In the genomic region with DNA sequence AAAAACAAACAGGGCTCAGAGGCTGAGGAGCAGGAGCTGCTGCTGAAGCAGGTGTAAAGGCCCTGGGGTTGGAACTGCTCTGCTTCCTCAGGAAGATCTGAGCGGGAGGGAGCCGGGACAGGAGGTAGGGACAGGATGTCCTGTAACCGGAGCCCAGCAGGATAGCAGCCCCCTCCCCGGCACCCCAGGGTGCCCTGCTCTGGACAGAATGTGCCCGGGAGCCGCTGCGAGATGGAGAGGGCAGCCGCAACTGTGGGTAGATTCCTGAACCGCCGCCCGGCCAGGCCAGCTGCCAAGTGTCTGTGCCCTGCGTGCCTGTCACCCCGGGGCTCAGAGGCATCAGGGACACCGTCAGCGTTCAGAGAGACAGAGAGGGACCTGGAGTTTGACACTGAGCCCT, we compare ENCODE assay signal across 9 mouse cellular contexts. TPM values are rescaled to one million over a fixed set of nuclear protein-coding genes. Genes with fewer than 3 reads are reported as not detected.
DNase-seq lines count a peak whose midpoint lies in the region; ATAC-seq and TF ChIP-seq lines count a peak whose summit lies in the region.
"Had no signal": no experiment of that assay in that cellular context is flagged by ENCODE, and none has a peak within 500 bp of the region (broad histone marks: within the 10 kb centered on the region; RNA-seq: fewer than 3 reads in every experiment).

No protein-coding gene starts in this region.

- peaks cover 22% of the 10 kb centered on the region for H3K36me3 ChIP-seq in midbrain, embryonic 10.5 days
- H3K36me3 ChIP-seq in midbrain, postnatal 0 days (ENCODE audit: insufficient read depth, low read length): peaks cover 6% of the 10 kb centered on the region; the same call in 1 of the 2 replicates
- peaks cover 13% of the 10 kb centered on the region; the same call in 1 of the 2 replicates for H3K36me3 ChIP-seq in heart, embryonic 14.5 days (ENCODE audit: control insufficient read depth, insufficient read depth, low read length)
- peaks cover 37% of the 10 kb centered on the region for H3K36me3 ChIP-seq in liver, embryonic 15.5 days (replicated peaks)

- no peak overlapping the region for H3K9ac ChIP-seq in midbrain, postnatal 0 days (replicated peaks; ENCODE audit: low read length, poor library complexity, severe bottlenecking)
- H3K9ac ChIP-seq in heart, embryonic 14.5 days (ENCODE audit: low read length): 0 out of 2 replicates have a peak overlapping the region, but pooled peaks have one; percentile 17
- H3K9ac ChIP-seq in liver, embryonic 15.5 days: 0 out of 2 replicates have a peak overlapping the region, but pooled peaks have one; percentile 21
- H3K9ac ChIP-seq: neural tube, embryonic 13.5 days had no signal

- no peak for ATAC-seq in midbrain, postnatal 0 days (ENCODE audit: low FRiP score)
- no peak for ATAC-seq in heart, embryonic 14.5 days (ENCODE audit: insufficient number of reproducible peaks, insufficient read depth, low FRiP score, low read depth)
- no peak for ATAC-seq in liver, embryonic 15.5 days (ENCODE audit: insufficient read depth)

- WGBS in midbrain, embryonic 10.5 days: 50% methylated on average over 15 of the region's 15 CpGs
- WGBS in midbrain, postnatal 0 days: 49% methylated on average over 15 of the region's 15 CpGs
- WGBS in heart, embryonic 14.5 days: 31% methylated on average over 15 of the region's 15 CpGs
- WGBS in liver, embryonic 15.5 days (ENCODE audit: insufficient replicate concordance): 51% methylated on average over 15 of the region's 15 CpGs

- no peak overlapping the region for H3K4me3 ChIP-seq in midbrain, embryonic 10.5 days
- H3K4me3 ChIP-seq in midbrain, postnatal 0 days (ENCODE audit: low read depth, low read length): no peak overlapping the region
- H3K4me3 ChIP-seq in heart, embryonic 14.5 days (ENCODE audit: control insufficient read depth in 1 of 2, insufficient read depth in 1 of 2, low read depth in 1 of 2, low read length in 2 of 2): no peak overlapping the region
- H3K4me3 ChIP-seq in liver, embryonic 15.5 days (replicated peaks): no peak overlapping the region
- H3K4me3 ChIP-seq: neural tube, embryonic 13.5 days had no signal

- H3K4me2 ChIP-seq in midbrain, postnatal 0 days (ENCODE audit: low read depth, low read length, poor library complexity, severe bottlenecking): no peak overlapping the region
- no peak overlapping the region; the same call in 1 of the 2 replicates for H3K4me2 ChIP-seq in heart, embryonic 14.5 days (ENCODE audit: low read length)
- no peak overlapping the region for H3K4me2 ChIP-seq in liver, embryonic 15.5 days
- H3K4me2 ChIP-seq: neural tube, embryonic 13.5 days had no signal

- H3K27me3 ChIP-seq in midbrain, embryonic 10.5 days (ENCODE audit: low read depth, poor library complexity, severe bottlenecking): no peaks in the 10 kb centered on the region
- no peaks in the 10 kb centered on the region for H3K27me3 ChIP-seq in midbrain, postnatal 0 days (ENCODE audit: insufficient read depth, low read length)
- H3K27me3 ChIP-seq in heart, embryonic 14.5 days (ENCODE audit: control insufficient read depth, insufficient read depth, low read length): no peaks in the 10 kb centered on the region
- no peaks in the 10 kb centered on the region for H3K27me3 ChIP-seq in liver, embryonic 15.5 days
- H3K27me3 ChIP-seq: neural tube, embryonic 13.5 days had no signal

- no peaks in the 10 kb centered on the region for H3K9me3 ChIP-seq in midbrain, embryonic 10.5 days (replicated peaks)
- H3K9me3 ChIP-seq in midbrain, postnatal 0 days (ENCODE audit: low read length): no peaks in the 10 kb centered on the region
- no peaks in the 10 kb centered on the region for H3K9me3 ChIP-seq in heart, embryonic 14.5 days (ENCODE audit: control insufficient read depth, low read length)
- no peaks in the 10 kb centered on the region for H3K9me3 ChIP-seq in liver, embryonic 15.5 days (replicated peaks)
- H3K9me3 ChIP-seq: neural tube, embryonic 13.5 days had no signal

- H3K27ac ChIP-seq in midbrain, embryonic 10.5 days (replicated peaks): peak overlapping the region; percentile 63
- H3K27ac ChIP-seq in midbrain, postnatal 0 days (ENCODE audit: low read depth, low read length): no peak overlapping the region
- H3K27ac ChIP-seq in heart, embryonic 14.5 days (replicated peaks in 1 of 2; ENCODE audit: control insufficient read depth in 1 of 2, insufficient read depth in 1 of 2, low read depth in 2 of 2, low read length in 2 of 2): no peak overlapping the region
- H3K27ac ChIP-seq in liver, embryonic 15.5 days (replicated peaks): peak overlapping the region; percentile 46
- H3K27ac ChIP-seq: neural tube, embryonic 13.5 days had no signal

- TF ChIP-seq CTCF in midbrain, postnatal 0 days (IDR thresholded peaks at IDR 0.05): no peak

- peak; percentile 82 to 83 for DNase-seq in adrenal gland, adult (ENCODE audit: inconsistent age in 2 of 2, low spot score in 1 of 2)
- no peak for DNase-seq in adrenal gland, adult 8-10 months
- no peak for DNase-seq in midbrain, embryonic 10.5 days (ENCODE audit: low spot score)
- DNase-seq in midbrain, postnatal 0 days (ENCODE audit: low spot score): no peak
- no peak for DNase-seq in frontal cortex, postnatal 14 days (ENCODE audit: low spot score in 2 of 2)
- no peak for DNase-seq in embryo, embryonic 10 days (ENCODE audit: low spot score)

- H3K4me1 ChIP-seq in midbrain, embryonic 10.5 days: peaks cover 35% of the 10 kb centered on the region
- no peaks in the 10 kb centered on the region for H3K4me1 ChIP-seq in midbrain, postnatal 0 days (ENCODE audit: insufficient read depth, low read length)
- H3K4me1 ChIP-seq in heart, embryonic 14.5 days (ENCODE audit: control insufficient read depth in 2 of 2, insufficient read depth in 2 of 2, low read length in 2 of 2): peaks cover 6 to 9% of the 10 kb centered on the region in 2 experiments
- peaks cover 70% of the 10 kb centered on the region for H3K4me1 ChIP-seq in liver, embryonic 15.5 days (replicated peaks)

RNA-seq across cellular contexts. Expression of a gene that starts 6.0 kb away (rescaled TPM):
- total RNA-seq in adrenal gland, adult 8-10 months (2022): 10 to 100 TPM; 11.7 to 17.7 (median 14.5) TPM
- polyA plus RNA-seq in midbrain, embryonic 10.5 days (2016; fragmentation: Nextera tagmentation; extraction: Ambion mirVana): 5.2 and 7.3 TPM in 2 replicates
- 13.6 TPM in 2 replicates for total RNA-seq in midbrain, postnatal 0 days (2014; rRNA removed)
- polyA plus RNA-seq in midbrain, postnatal 0 days (2015; fragmentation: Nextera tagmentation; extraction: Ambion mirVana): 6.0 and 6.6 TPM in 2 replicates
- polyA plus RNA-seq in heart, embryonic 14.5 days (2014; fragmentation: Nextera tagmentation; extraction: Ambion mirVana): 2.5 and 2.8 TPM in 2 replicates
- 12.6 and 15.2 TPM in 2 replicates for polyA plus RNA-seq in liver, embryonic 15.5 days (2015; fragmentation: Nextera tagmentation; extraction: Ambion mirVana)

RNA-seq across cellular contexts. Expression of a gene that starts 25.3 kb away (rescaled TPM):
- under 1 TPM; 0.11 to 0.75 (median 0.22) TPM for total RNA-seq in adrenal gland, adult 8-10 months (2022)
- 0.05 and 0.11 TPM in 2 replicates for polyA plus RNA-seq in midbrain, embryonic 10.5 days (2016; fragmentation: Nextera tagmentation; extraction: Ambion mirVana)
- total RNA-seq in midbrain, postnatal 0 days (2014; rRNA removed): not detected in 2 replicates
- polyA plus RNA-seq in midbrain, postnatal 0 days (2015; fragmentation: Nextera tagmentation; extraction: Ambion mirVana): not detected in 2 replicates
- 0.09 TPM in 1 of 2 replicates, not detected in the other for polyA plus RNA-seq in heart, embryonic 14.5 days (2014; fragmentation: Nextera tagmentation; extraction: Ambion mirVana)
- polyA plus RNA-seq in liver, embryonic 15.5 days (2015; fragmentation: Nextera tagmentation; extraction: Ambion mirVana): 0.22 TPM in 2 replicates
- polyA plus RNA-seq: neural tube, embryonic 13.5 days had no signal

RNA-seq across cellular contexts. Expression of a gene that starts 28.7 kb away (rescaled TPM):
- 10 to 100 TPM; 17.8 to 37.7 (median 26.5) TPM for total RNA-seq in adrenal gland, adult 8-10 months (2022)
- polyA plus RNA-seq in midbrain, embryonic 10.5 days (2016; fragmentation: Nextera tagmentation; extraction: Ambion mirVana): 9.8 and 12.1 TPM in 2 replicates
- 33.2 and 34.1 TPM in 2 replicates for total RNA-seq in midbrain, postnatal 0 days (2014; rRNA removed)
- 20.2 and 24.0 TPM in 2 replicates for polyA plus RNA-seq in midbrain, postnatal 0 days (2015; fragmentation: Nextera tagmentation; extraction: Ambion mirVana)
- 6.7 and 9.4 TPM in 2 replicates for polyA plus RNA-seq in heart, embryonic 14.5 days (2014; fragmentation: Nextera tagmentation; extraction: Ambion mirVana)
- polyA plus RNA-seq in liver, embryonic 15.5 days (2015; fragmentation: Nextera tagmentation; extraction: Ambion mirVana): 6.7 and 8.2 TPM in 2 replicates

RNA-seq across cellular contexts. Expression of a gene that starts 29.5 kb away (rescaled TPM):
- total RNA-seq in adrenal gland, adult 8-10 months (2022): 1 to 10 TPM; 4.2 to 4.7 (median 4.4) TPM
- 9.1 and 13.4 TPM in 2 replicates for polyA plus RNA-seq in midbrain, embryonic 10.5 days (2016; fragmentation: Nextera tagmentation; extraction: Ambion mirVana)
- 32.5 and 32.8 TPM in 2 replicates for total RNA-seq in midbrain, postnatal 0 days (2014; rRNA removed)
- polyA plus RNA-seq in midbrain, postnatal 0 days (2015; fragmentation: Nextera tagmentation; extraction: Ambion mirVana): 10.0 and 10.3 TPM in 2 replicates
- 1.8 and 2.2 TPM in 2 replicates for polyA plus RNA-seq in heart, embryonic 14.5 days (2014; fragmentation: Nextera tagmentation; extraction: Ambion mirVana)
- 0.25 and 0.38 TPM in 2 replicates for polyA plus RNA-seq in liver, embryonic 15.5 days (2015; fragmentation: Nextera tagmentation; extraction: Ambion mirVana)

RNA-seq across cellular contexts. Expression of a gene that starts 40.2 kb away (rescaled TPM):
- total RNA-seq in adrenal gland, adult 8-10 months (2022): 10 to 100 TPM; 48.5 to 68.7 (median 51.3) TPM
- polyA plus RNA-seq in midbrain, embryonic 10.5 days (2016; fragmentation: Nextera tagmentation; extraction: Ambion mirVana): 180 and 183 TPM in 2 replicates
- 44.3 and 48.6 TPM in 2 replicates for total RNA-seq in midbrain, postnatal 0 days (2014; rRNA removed)
- 159 and 163 TPM in 2 replicates for polyA plus RNA-seq in midbrain, postnatal 0 days (2015; fragmentation: Nextera tagmentation; extraction: Ambion mirVana)
- polyA plus RNA-seq in heart, embryonic 14.5 days (2014; fragmentation: Nextera tagmentation; extraction: Ambion mirVana): 78.5 and 78.7 TPM in 2 replicates
- 48.1 and 51.2 TPM in 2 replicates for polyA plus RNA-seq in liver, embryonic 15.5 days (2015; fragmentation: Nextera tagmentation; extraction: Ambion mirVana)

Comparison
In these comparisons a context has a peak if more than half of its experiments do, and no peak if none do; other contexts are left out.
1. DNase-seq: peak in adrenal gland, adult (2 of 2); none in adrenal gland, adult 8-10 months (single experiment), midbrain, embryonic 10.5 days (single experiment), midbrain, postnatal 0 days (single experiment), frontal cortex, postnatal 14 days (0 of 2) and embryo, embryonic 10 days (single experiment).
2. H3K27ac ChIP-seq: peak in midbrain, embryonic 10.5 days (single experiment) and liver, embryonic 15.5 days (single experiment); none in midbrain, postnatal 0 days (single experiment) and heart, embryonic 14.5 days (0 of 2).